Mouse (Mus musculus) MEL (cell line): ENCODE measurements around the gene Myo1h. TPM values are rescaled to one million over a fixed set of nuclear protein-coding genes. Genes with fewer than 3 reads are reported as not detected.

ENCODE experiments used
- DNase-seq: peaks from one replicate; pipeline ENCODE4 v3.0.0; 2011; ENCODE audit warnings: low read depth, low spot score
- H3K27ac ChIP-seq: 2 replicates; pipeline ENCODE4 v1.5.1; 2012; ENCODE audit warnings: low read depth, mild to moderate bottlenecking, control low read depth, low read length, moderate library complexity; ENCODE audit not compliant: control insufficient read depth
- H3K27me3 ChIP-seq, 2 experiments: fragments of 150-350 bp in 1 of 2; sonication (generic) in 1 of 2; 2 replicates each; pipeline ENCODE4 v1.6.1; 2012; ENCODE audit warnings: low read length in 2 of 2, mild to moderate bottlenecking in 2 of 2, improper control_type of control experiment in 1 of 2, moderate library complexity in 1 of 2; ENCODE audit not compliant: insufficient read depth in 2 of 2, control insufficient read depth in 1 of 2
- H3K36me3 ChIP-seq, 2 experiments: 2 replicates each; pipeline ENCODE4 v1.6.1; 2012 to 2014; ENCODE audit warnings: low read length in 2 of 2, improper control_type of control experiment in 1 of 2, inconsistent platforms in 1 of 2, mild to moderate bottlenecking in 1 of 2; ENCODE audit not compliant: insufficient read depth in 2 of 2, control insufficient read depth in 1 of 2
- H3K4me1 ChIP-seq, 2 experiments: fragments of 150-350 bp in 1 of 2; sonication (generic) in 1 of 2; 2 replicates each; pipeline ENCODE4 v1.6.1; 2012; ENCODE audit warnings: low read length in 2 of 2, improper control_type of control experiment in 1 of 2, mild to moderate bottlenecking in 1 of 2; ENCODE audit not compliant: insufficient read depth in 2 of 2, control insufficient read depth in 1 of 2
- H3K4me3 ChIP-seq, 2 experiments: fragments of 150-350 bp in 1 of 2; sonication (generic) in 1 of 2; 2 replicates each; pipeline ENCODE4 v1.5.1; 2012; ENCODE audit warnings: low read depth in 2 of 2, low read length in 2 of 2, mild to moderate bottlenecking in 2 of 2, moderate library complexity in 2 of 2, control low read depth in 1 of 2, improper control_type of control experiment in 1 of 2; ENCODE audit not compliant: control insufficient read depth in 1 of 2, insufficient read depth in 1 of 2
- H3K79me2 ChIP-seq: 2 replicates; pipeline ENCODE4 v1.6.1; 2012; ENCODE audit warnings: mild to moderate bottlenecking, low read length, moderate library complexity; ENCODE audit not compliant: control insufficient read depth, poor library complexity, insufficient read depth
- H3K9ac ChIP-seq: 2 replicates; pipeline ENCODE4 v1.6.1; 2012; ENCODE audit warnings: low read depth, mild to moderate bottlenecking, control low read depth, low read length, moderate library complexity; ENCODE audit not compliant: control insufficient read depth, poor library complexity, severe bottlenecking
- H3K9me3 ChIP-seq: fragments of 150-350 bp; sonication (generic); replicated peaks from 2 replicates; pipeline ENCODE4 v1.6.1; 2012; ENCODE audit warnings: mild to moderate bottlenecking, low read length, improper control_type of control experiment, moderate library complexity; ENCODE audit not compliant: insufficient read depth
- BHLHE40 ChIP-seq: IDR thresholded peaks from 2 replicates; pipeline ENCODE4 v1.6.1; 2012; ENCODE audit warnings: low read depth, mild to moderate bottlenecking, inconsistent platforms, low read length, improper control_type of control experiment, borderline replicate concordance
- CHD1 ChIP-seq: IDR thresholded peaks from 2 replicates; pipeline ENCODE4 v1.6.1; 2012; ENCODE audit warnings: low read depth, mild to moderate bottlenecking, inconsistent platforms, low read length, improper control_type of control experiment
- CHD2 ChIP-seq: IDR thresholded peaks from 2 replicates; pipeline ENCODE4 v1.6.1; 2011; ENCODE audit warnings: low read length, improper control_type of control experiment
- EP300 ChIP-seq, 2 experiments: IDR thresholded peaks; 2 replicates each; pipeline ENCODE4 v1.6.1; 2011; ENCODE audit warnings: improper control_type of control experiment in 2 of 2, low read length in 2 of 2, low read depth in 1 of 2, mild to moderate bottlenecking in 1 of 2
- ETS1 ChIP-seq: IDR thresholded peaks from 2 replicates; pipeline ENCODE4 v1.6.1; 2012; ENCODE audit warnings: low read depth, mild to moderate bottlenecking, inconsistent platforms, low read length, improper control_type of control experiment, moderate library complexity
- JUND ChIP-seq: IDR thresholded peaks from 2 replicates; pipeline ENCODE4 v1.6.1; 2011; ENCODE audit warnings: low read depth, mild to moderate bottlenecking, improper control_type of control experiment, low read length
- KAT2A ChIP-seq: conservative IDR thresholded peaks from 2 replicates; pipeline ENCODE4 v1.6.1; 2012; ENCODE audit warnings: low read depth, low read length, improper control_type of control experiment, inconsistent platforms
- MAX ChIP-seq: IDR thresholded peaks from 2 replicates; pipeline ENCODE4 v1.6.1; 2011; ENCODE audit warnings: low read length, improper control_type of control experiment
- MAZ ChIP-seq: IDR thresholded peaks from 2 replicates; pipeline ENCODE4 v1.6.1; 2012; ENCODE audit warnings: low read depth, mild to moderate bottlenecking, inconsistent platforms, low read length, improper control_type of control experiment
- MYB ChIP-seq: IDR thresholded peaks from 2 replicates; pipeline ENCODE4 v1.6.1; 2011; ENCODE audit warnings: mild to moderate bottlenecking, low read depth, low read length, improper control_type of control experiment
- NRF1 ChIP-seq: IDR thresholded peaks from 2 replicates; pipeline ENCODE4 v1.6.1; 2014; ENCODE audit warnings: low read depth, mild to moderate bottlenecking, inconsistent platforms, low read length, improper control_type of control experiment, moderate library complexity; ENCODE audit not compliant: poor library complexity, insufficient read depth, severe bottlenecking
- RAD21 ChIP-seq: IDR thresholded peaks from 2 replicates; pipeline ENCODE4 v1.6.1; 2011; ENCODE audit warnings: mild to moderate bottlenecking, low read depth, low read length, improper control_type of control experiment
- RCOR1 ChIP-seq: IDR thresholded peaks from 2 replicates; pipeline ENCODE4 v1.6.1; 2012; ENCODE audit warnings: low read depth, mild to moderate bottlenecking, inconsistent platforms, low read length, improper control_type of control experiment
- SIN3A ChIP-seq: IDR thresholded peaks from 2 replicates; pipeline ENCODE4 v1.6.1; 2012; ENCODE audit warnings: low read length, improper control_type of control experiment, inconsistent platforms
- SMC3 ChIP-seq: IDR thresholded peaks from 2 replicates; pipeline ENCODE4 v1.6.1; 2011; ENCODE audit warnings: low read depth, low read length, improper control_type of control experiment
- UBTF ChIP-seq: IDR thresholded peaks from 2 replicates; pipeline ENCODE4 v1.6.1; 2012; ENCODE audit warnings: low read depth, mild to moderate bottlenecking, inconsistent platforms, low read length, improper control_type of control experiment, moderate library complexity, borderline replicate concordance; ENCODE audit not compliant: insufficient read depth
- ZC3H11A ChIP-seq: IDR thresholded peaks from 2 replicates; pipeline ENCODE4 v1.6.1; 2012; ENCODE audit warnings: low read depth, mild to moderate bottlenecking, inconsistent platforms, low read length, improper control_type of control experiment
- ZMIZ1 ChIP-seq: IDR thresholded peaks from 2 replicates; pipeline ENCODE4 v1.6.1; 2012; ENCODE audit warnings: low read depth, mild to moderate bottlenecking, inconsistent platforms, low read length, improper control_type of control experiment, moderate library complexity
- ZNF384 ChIP-seq: IDR thresholded peaks from 2 replicates; pipeline ENCODE4 v1.6.1; 2012; ENCODE audit warnings: low read depth, mild to moderate bottlenecking, inconsistent platforms, low read length, improper control_type of control experiment
- polyA plus RNA-seq, 2 experiments: library from polyadenylated mRNA; stranded (reverse) in 1 of 2; unstranded in 1 of 2; fragments of >175 nt in 1 of 2; fragments of >200 nt in 1 of 2; gene quantifications; 2 replicates each; pipeline versions ENCODE4 v1.2.1 to v1.2.4; 2012; ENCODE audit warnings: low replicate concordance in 2 of 2, low read depth in 1 of 2; ENCODE audit not compliant: insufficient read length in 2 of 2, insufficient read depth in 1 of 2, missing spikeins in 1 of 2
- total RNA-seq: library from RNA; depleted of rRNA; stranded (reverse); fragments of 300-350 nt; gene quantifications from 2 replicates; pipeline ENCODE4 v1.2.3, GENCODE M21; 2012

Myo1h gene
- total and polyA plus RNA-seq, 3 experiments: 0.33 to 4.6 TPM; not detected in 1

- Histone ChIP-seq H3K27me3 (no peaks in the 10 kb centered on the region), H3K4me1 (no peaks in the 10 kb centered on the region), H3K9ac (no peak overlapping the region), H3K36me3 (no peaks in the 10 kb centered on the region; a peak in 1 of 4 replicates), H3K27ac (no peak overlapping the region), H3K9me3 (no peaks in the 10 kb centered on the region), H3K79me2 (no peaks in the 10 kb centered on the region), H3K4me3 (no peak overlapping the region)
- DNase-seq: no peak
- TF ChIP-seq BHLHE40 (no peak), MYB (no peak), SMC3 (no peak), MAZ (no peak), SIN3A (no peak), RCOR1 (no peak), RAD21 (no peak), UBTF (no peak), ZC3H11A (no peak), ZNF384 (no peak), ZMIZ1 (no peak)
Observed at GRCm38 (mm10) chr5:114407810-114408209, 118.8 kb downstream of the Myo1h start.

GRCm38 (mm10) chr5:114408846-114409245 is 119.9 kb downstream of the Myo1h start:
- no peak for TF ChIP-seq SMC3
- no peak for TF ChIP-seq RCOR1
- no peak for TF ChIP-seq KAT2A
- no peak for TF ChIP-seq NRF1
- TF ChIP-seq CHD2: no peak
- no peak for TF ChIP-seq MYB
- TF ChIP-seq CHD1: no peak
- TF ChIP-seq MAX: no peak
- TF ChIP-seq BHLHE40: no peak
- TF ChIP-seq EP300 (IDR thresholded peaks at IDR 0.05; ENCODE audit: low read depth in 1 of 2, low read length in 2 of 2): no peak
- TF ChIP-seq ETS1: no peak
- TF ChIP-seq JUND: no peak
- TF ChIP-seq ZNF384: no peak
- TF ChIP-seq RAD21: no peak
- no peaks in the 10 kb centered on the region for H3K79me2 ChIP-seq
- no peaks in the 10 kb centered on the region; a peak in 1 of 4 replicates for H3K36me3 ChIP-seq
- no peaks in the 10 kb centered on the region for H3K9me3 ChIP-seq
- no peak overlapping the region for H3K9ac ChIP-seq
- no peak for DNase-seq
- H3K27me3 ChIP-seq: no peaks in the 10 kb centered on the region
- no peaks in the 10 kb centered on the region for H3K4me1 ChIP-seq
- no peak overlapping the region for H3K4me3 ChIP-seq
- H3K27ac ChIP-seq: no peak overlapping the region
